Mouse (Mus musculus) gastrocnemius, adult 8-10 months (tissue): ENCODE results near the gene Fyco1. TPM values are rescaled to one million over a fixed set of nuclear protein-coding genes. Genes with fewer than 3 reads are reported as not detected.

Experiments used
- DNase-seq, 2 experiments: peaks; one replicate each; pipeline ENCODE4 v3.0.0; 2022; ENCODE audit warnings: low spot score in 2 of 2
- total RNA-seq, 4 experiments: library from RNA; stranded (reverse); gene quantifications; 2 replicates each; pipeline ENCODE4 v1.2.4; 2022

Fyco1 gene
- total RNA-seq: 100 to 1,000 TPM; 151 to 190 (median 177) TPM

DNA sequence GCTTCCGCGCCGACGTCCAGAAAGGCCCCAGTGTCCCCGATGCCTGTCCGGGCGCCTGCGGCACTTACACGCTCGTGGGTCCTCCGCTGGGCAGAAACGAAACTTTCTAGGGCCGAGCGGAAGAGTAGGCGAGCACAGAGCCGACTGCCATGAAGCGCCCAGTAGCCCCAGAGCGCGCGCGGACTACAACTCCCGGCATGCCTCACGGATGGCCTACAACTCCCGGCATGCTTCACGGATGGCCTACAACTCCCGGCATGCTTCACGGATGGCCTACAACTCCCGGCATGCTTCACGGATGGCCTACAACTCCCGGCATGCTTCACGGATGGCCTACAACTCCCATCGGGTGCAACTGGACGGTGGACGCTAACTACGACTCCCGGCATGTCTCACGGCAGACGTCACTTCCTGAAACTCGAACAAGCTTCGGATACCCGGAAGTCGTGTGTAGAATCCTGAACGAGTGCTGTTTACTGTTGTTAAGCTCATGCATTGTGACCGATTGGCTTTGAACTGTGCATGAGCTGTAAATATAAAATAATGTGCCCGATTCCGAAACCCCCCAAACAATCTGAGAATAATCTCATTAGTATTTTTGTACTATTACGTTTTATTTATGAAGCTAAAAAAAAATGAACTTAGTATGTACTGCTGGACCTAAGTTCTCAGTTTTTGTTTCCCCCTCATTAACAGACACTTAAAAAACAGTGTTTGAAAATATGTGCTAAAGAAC lies at the start of gene Fyco1:
Gene Fyco1, minus strand, starts transcription at position 187 of the 736 bp plus-strand sequence.
- peak; percentile 91 to 94 for DNase-seq

DNA sequence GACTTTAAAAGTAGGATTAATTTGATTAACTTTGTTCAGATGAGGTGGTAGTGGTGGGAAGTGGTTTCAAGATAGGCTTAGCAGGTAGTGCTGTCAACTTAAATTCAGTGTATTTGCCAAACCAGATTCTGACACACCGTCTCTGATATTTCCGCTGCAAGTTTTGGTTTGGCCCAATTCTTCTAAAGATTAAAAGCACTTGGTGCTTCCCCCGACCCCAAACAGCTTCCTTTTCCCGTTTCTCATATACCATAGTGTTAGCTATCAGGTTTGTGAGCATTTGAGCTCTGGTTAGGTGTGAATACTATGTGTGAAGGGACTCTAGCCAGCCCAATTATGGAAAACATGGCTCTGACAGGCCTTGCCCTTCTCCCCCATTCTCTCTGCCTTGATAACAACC lies 20.4 kb upstream of the Fyco1 start:
- DNase-seq: no peak

DNA sequence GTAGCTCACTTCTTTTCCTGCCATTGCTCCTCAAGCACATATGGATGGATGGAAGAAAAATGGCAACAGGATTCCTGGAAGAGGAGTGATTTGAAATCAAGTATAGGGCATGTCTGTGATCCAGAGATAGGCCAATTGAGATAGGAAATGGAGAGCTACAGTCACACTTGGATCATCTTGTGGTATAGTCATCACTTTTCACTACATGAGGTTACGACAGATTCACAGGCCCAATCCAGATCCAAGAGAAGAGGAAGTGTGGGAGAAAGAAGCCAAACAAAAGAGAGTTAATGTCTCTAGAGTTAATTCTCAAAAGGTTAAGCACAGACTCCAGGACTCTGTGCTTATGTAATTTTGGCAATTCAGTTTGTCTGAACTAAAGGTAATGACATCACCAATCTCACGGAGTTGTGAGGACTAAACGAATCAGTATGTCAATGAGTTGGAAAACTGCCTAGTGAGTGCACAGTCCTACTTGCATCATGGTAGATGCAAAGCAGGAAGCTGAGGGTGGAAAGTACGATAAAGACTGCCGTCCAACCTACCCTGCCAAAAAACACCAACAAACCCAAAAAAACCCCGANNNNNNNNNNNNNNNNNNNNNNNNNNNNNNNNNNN lies 17.6 kb upstream of the Fyco1 start:
- DNase-seq: no peak

DNA sequence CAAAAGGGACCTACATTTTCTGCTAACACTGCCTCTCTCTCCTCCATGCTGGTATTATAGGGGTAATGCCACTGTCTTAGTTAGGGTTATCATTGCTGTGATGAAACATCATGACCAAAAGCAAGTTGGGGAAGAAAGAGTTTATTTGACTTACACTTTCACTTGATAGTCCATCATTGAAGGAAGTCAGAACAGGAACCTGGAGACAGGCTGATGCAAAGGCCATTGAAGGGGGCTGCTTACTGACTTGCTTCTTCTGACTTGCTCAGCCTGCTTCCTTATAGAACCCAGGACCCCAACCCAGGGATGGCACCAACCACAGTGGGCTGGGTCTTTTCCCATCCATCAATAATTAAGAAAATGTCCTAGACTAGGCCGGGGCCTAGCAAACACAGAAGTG lies 11.9 kb upstream of the Fyco1 start:
- DNase-seq: no peak

DNA sequence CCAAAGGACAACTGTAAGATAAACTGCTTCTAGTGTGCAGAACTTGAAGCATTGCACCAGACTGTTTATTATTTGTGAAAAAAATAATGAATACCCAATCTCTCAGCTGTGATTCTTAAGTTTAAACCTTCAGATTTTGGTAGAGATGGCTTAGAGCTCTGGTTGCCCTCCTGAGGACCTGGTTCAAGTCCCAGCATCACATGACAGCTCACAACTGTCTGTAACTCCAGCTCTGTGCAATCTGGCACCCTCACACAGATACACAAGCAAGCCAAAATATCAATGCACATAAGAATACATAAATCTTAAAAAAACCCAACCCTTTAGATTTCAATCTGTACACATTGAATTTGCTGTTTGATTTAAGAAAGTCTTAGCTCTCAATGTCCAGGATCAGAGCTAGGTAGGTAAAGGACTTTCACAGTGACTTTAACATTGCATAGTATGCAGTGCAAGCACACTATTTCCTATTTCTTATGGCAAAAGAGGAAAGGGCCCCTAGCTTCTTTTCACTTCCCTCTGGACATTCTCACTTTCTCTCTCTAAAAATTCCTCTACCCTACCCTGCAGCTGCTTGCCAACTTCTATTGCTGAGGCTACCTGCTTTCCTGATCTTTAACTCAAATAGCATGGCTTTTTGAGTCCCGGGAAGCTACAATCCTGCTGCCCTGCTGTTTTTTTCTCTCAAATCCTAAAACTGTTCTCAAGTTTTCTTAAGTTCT lies 11.4 kb upstream of the Fyco1 start:
- DNase-seq: no peak

DNA sequence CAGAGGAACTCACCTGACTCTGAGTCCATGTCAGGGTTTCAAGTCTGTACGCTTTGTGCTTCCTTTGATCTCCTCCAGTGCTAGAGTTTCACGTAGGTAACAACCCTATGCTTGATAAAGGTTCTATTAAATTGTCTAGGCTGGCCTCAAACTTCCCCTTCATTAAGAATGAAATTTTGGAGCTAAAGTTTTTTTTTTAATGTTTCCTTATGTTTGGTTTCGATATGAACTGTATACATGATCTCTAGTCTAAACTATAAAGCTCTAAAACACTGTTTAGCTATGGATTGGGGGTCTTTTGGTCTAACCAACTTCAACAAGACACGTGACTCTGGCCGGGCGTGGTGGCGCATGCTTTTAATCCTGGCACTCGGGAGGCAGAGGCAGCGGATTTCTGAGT lies 10.2 kb upstream of the Fyco1 start, which contains the start of gene Xcr1:
Gene Xcr1, minus strand, starts transcription at position 101 of the 400 bp plus-strand sequence.
- no peak for DNase-seq

DNA sequence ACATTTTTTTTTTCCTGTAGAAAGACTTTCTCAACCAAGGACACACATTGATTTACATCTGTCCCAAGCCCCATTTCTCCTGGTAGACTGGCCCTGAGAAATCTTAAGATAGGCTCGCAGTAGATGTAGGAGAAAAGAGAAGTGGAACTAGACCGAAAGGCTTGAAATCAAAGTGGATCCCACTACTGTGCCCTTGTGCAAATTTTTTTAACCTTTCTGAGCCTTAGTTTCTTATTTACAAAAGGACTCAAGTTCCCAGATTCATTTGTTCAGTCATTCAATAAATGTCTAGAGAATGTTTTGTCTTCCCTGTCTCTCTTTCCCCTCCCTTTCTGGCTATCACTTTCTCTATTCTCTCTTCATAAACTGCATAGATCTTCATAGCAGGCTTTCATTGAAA lies 5.1 kb upstream of the Fyco1 start:
- no peak for DNase-seq

DNA sequence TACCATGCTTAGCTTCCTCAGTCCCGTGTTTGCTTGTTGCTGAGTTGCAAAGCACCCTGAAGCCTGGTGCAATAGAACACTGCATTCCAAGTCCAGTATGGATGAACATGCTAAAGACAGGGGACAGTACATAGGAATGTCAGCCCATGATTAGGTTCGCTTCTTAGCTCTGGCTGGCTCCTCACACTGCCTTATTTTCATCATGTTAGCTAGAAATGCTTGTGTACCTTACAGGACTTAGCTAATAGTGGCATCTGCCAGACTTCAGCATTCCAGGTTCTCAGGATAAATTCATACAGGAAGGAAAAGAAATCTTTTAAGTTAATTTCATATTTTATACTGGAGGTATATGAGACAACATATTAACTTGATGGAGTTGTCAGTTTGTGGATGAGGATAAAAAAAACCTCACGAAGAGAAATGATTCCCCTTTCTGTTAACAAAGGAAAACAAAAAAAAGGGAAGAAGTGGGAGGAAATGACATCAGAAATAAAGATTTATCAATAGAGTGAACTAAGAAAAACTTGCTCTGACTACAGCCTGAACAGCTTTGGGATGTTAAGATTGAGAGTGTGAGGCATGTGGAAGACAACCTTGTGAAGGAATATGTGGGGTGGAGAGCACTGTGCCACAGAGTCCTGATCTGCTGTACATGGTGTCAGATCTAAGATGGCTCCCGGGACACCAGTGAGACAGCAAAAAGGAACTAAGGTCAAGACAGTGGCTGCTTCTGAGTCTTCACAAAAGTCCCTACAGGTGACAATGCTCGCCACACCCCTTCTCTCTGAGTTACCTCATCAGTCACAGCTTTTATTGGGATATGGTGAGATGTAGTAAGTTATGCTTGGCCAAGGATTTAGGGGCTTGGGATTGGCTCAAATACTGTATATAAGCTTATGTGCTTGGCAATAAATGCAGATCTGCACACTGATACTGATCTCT lies 1.0 kb upstream of the Fyco1 start:
- no peak for DNase-seq

DNA sequence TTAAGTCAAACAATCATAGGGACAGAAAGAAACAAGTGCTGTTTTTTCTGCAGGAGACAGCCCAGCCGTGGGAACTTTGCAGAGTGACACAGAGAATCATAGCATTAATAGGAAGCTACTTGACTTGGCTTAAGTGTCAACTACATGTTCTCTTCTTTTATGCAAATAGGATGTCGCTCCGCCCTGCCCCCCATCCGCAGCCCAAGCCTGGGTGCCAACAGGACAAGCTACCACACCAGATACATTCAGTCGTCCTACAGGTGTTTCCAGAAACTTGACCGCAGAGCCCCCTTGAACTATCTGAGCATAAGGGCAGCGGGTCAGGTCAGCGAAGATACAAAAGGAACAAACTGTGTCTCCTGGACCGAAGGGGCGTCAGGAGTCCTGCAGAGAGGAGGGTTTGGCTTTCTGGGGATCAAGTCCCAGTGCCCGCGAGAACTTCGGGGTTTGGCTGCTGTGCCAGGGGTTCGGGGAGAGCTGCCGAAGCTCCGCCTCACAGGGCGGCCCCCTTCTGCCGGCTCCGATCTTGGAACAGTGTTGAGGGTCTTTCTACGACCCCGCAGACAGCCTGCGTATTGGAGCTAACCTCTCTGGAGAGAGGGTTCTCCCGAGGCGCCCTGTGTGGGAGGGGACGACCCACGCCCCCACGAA lies 512 bp downstream of the Fyco1 start:
- DNase-seq: peak; percentile 32 to 56

DNA sequence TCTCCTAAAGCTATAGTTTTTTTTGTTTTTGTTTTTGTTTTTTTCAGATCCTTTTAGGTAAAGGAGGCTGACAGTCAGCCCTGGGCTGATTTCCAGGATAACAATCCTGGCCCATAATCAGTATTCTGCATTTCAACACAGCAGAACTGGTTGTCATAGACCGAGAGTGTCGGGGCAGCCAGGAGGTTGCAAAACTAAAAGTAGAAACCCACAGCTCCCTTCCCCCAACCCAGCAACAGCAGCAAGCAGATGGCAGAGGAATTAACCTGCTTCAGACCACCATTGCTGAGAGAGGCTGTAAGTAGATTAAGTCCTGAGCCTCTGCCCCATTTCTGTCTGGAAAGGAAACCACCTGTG lies 1.0 kb downstream of the Fyco1 start:
- peak in 1 of 2 experiments; percentile 19 for DNase-seq

DNA sequence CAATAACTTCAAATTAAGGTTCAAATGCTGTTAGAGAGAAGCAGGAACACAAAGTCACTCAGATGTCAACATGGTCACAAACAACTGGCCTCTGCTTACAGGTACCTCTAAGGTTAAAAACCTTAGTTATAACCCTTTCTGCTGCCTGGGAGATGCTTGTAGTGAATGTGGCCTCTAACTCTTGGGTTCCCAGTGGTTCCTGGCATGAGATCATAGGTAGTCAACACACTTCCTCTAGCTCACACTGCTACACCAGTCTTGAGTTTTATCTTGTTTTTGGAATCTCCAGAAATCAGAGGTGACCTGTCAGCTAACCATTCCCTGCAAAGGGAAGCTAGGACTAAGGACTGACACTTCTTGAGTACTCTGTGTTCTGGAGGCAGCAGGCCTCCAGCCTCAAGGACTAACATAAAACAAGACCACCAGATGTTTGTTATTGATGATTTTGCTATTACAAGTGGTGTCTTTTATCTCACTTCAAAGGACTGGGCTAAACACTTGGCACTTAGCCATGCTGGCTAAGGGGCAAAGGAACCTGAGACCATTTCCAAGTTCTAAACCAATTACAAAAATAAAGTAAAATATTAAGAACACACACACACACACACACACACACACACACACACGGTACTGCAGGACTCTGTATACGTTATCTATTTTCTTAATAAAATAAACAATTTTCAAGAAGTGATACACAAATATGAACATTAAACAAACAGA lies 1.6 kb downstream of the Fyco1 start:
- no peak for DNase-seq

DNA sequence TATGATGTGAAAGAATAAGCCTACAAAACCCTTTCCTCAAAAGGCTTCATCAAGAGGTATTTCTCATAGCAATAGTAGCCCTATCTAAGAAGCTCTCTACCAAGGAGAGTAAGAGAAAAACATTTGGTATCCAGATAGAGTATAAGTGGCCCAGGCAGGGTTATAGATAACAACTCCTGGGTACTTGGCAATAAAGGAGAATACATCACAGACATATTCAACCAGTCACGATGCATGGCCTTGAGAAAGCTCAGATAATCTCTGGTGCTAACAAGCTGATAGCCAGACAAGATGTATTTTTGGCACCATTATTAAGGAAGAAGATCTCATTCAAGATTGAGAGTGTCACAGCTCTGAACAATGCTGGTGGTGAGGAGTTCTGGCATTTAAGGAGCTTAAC lies 5.2 kb downstream of the Fyco1 start:
- DNase-seq: no peak

DNA sequence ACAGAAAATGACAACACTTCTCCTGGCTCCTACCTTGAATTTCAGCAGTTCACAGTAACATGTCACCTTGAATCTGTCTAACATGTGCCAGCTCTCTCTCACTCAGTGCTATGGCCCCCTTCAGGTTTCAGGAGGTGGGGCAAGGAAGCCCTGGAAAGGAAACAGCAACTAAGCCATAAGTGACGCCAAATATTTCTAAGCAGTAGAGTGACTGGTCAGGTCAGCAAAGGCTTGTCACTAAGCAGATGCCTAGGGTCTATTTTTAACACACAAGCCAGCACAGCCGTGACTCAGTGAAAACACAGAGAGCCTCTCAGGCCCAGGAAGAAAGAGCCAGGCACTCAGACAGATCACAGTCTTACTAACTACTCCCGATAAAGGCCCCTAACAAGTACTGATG lies 6.6 kb downstream of the Fyco1 start:
- peak; percentile 46 to 66 for DNase-seq

DNA sequence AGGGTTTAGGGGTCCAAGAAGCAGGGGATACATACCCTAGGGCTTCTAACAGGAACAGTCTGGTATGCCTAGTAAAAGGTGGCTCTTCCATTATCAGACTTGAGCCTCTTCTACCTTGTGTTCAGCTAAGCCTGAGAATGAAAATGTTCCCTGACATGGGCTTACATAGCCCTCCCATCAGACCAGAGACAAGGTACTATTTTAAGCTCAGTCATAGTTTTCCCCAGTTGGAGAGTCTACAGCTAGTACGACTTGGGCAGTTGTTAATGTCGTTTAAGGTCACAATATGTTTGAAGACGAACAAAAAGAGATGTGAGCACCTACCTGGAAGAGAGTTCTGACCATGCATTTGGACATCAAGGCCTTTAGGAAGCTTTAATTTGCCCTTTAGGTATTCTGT lies 7.2 kb downstream of the Fyco1 start:
- DNase-seq: no peak

DNA sequence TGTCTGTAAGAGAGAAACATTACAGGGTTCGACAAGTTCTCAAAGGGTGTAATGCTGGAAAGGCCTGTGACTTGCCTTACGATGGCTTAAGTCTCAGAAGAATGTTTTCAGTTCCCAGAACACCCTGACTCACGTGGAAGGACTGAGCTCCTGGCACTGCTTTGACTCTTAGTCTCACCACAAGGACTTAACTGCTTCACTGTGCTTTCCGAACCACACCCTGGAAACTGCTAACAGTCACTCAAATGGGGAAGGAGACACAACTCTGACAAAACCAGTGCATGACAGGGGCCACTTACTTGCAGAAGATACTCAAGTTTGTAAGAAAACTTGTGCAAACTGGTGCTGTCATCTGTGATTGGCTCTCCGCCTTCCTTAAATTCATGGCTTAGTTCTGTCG lies 11.5 kb downstream of the Fyco1 start:
- DNase-seq: no peak

DNA sequence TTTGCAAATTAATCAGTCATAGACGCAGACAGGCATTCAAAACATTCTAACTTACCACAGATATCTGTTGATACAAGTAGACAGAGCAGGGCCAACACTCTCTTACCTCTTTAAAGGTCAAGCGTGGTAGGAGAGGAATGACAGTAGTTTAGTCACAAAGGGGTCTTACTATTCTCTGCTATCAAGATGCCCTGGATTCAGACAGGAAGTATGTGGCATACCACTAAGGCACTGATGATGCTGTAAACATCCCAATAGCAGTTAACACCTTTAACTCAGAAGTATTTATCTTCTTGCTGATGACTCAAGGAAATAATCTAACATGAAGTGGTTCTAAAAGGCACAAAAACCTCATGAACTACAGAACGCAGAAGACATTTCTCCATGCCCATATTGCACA lies 15.8 kb downstream of the Fyco1 start:
- no peak for DNase-seq

DNA sequence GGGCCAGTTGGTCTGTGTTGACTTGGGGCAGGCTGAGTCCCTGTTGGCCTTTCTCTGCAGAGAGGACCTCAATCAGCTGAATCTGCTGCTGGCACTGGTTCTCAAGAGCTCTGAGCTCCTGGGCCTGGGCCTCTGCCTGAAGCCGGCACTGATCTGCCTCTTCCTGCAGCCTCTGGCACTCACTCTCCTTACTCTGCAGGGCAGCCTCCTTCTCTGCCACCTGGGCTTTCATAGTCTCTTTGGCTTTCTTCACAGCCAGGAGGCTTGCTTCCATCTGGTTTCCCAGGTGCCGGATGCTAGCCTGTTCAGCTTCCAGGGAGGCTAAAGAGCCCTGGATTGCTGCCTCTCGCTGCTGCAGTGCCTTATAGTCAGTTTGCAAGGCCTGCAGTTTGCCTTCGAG lies 22.8 kb downstream of the Fyco1 start:
- no peak for DNase-seq

DNA sequence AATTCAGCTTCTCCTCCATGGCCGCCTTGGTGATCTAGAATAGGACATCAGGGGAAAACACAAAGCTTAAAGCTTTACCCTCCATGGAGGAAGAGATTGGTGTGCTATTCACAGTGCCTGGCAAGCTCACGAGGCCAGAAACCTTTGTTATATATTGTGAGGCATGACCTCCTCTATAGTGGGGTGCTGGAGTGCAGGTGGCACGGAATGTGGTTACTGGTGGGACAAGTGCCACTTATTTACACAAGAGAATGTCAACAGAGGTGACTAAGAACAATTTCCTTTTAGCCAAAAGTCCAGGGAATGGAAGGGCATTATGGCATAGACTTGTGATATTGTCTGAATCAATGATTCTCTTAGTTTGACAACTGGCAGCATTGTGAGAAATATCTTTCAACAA lies 25.1 kb downstream of the Fyco1 start:
- DNase-seq: no peak

DNA sequence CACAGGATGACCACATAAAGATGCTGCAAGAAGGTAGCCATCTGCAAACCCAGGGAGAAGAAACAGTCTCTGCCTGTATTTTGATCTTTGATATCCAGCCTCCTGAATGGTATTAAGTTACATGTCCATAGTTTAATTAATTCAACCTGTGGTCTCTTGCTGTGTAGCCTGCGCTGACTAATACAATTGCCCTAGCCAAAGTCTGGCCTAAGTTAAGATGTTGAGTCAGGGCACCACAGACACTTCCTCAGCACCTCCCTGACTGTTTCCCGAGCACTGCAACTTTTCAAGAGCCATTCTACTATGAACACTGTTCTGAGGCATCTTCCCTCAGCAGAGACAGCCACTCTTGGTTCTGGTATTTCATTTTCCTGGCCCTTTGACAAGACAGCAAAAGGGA lies 33.1 kb downstream of the Fyco1 start:
- no peak for DNase-seq

DNA sequence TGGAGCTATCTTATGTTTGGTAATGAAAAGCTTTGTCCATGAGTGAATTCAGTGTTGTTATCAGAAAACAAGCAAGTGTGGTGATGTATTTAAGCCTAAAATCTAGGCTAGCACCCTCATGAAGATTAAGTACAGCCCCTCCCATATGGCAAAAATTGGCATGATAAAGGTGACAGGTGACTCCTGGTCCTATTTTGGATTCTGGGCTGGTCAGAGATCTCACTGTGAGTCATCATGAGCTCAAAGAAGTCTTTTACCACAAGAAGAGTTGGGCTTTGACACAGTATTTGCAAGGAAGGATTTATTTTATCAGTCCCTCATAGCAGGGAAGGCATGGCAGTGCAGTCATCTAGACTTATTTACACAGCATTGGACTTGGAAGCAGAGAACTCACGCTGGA lies 35.7 kb downstream of the Fyco1 start:
- DNase-seq: no peak
